Mouse (Mus musculus) urinary bladder, postnatal 10 days (tissue): ENCODE results near the gene Eif3b.

Source experiments
- DNase-seq: peaks from one replicate; pipeline ENCODE4 v3.0.0; 2022; ENCODE audit warnings: low spot score

Eif3b gene

GRCm38 (mm10) chr5:140481458-140481857, 62.3 kb downstream of the Eif3b start:
- DNase-seq = no peak

GRCm38 (mm10) chr5:140491142-140491541, 72.0 kb downstream of the Eif3b start:
- no peak for DNase-seq

- DNase-seq = no peak
Measured at GRCm38 (mm10) chr5:140492684-140493233, 73.6 kb downstream of the Eif3b start.
